Mouse (Mus musculus): ENCODE data around the gene 5430403G16Rik.
"Not testable (repeated sequence)": the region's sequence is repeated elsewhere in the genome, so short reads cannot be mapped to it uniquely, and the experiment has no call there.

The 5430403G16Rik gene

GRCm38 (mm10) chr5:109690537-109691201 is at the start of gene 5430403G16Rik:
Gene 5430403G16Rik, minus strand, starts transcription at chr5:109691041.
- ATAC-seq (ENCODE audit: insufficient number of reproducible peaks, low FRiP score, low TSS enrichment), result peak; percentile 99

GRCm38 (mm10) chr5:109717341-109717740 is 26.5 kb upstream of the 5430403G16Rik start:
- ATAC-seq (ENCODE audit: insufficient number of reproducible peaks, low FRiP score, low TSS enrichment), result not testable (repeated sequence)

- not testable (repeated sequence) for ATAC-seq (ENCODE audit: insufficient number of reproducible peaks, low FRiP score, low TSS enrichment)
These were observed 544 bp upstream of the 5430403G16Rik start for GRCm38 (mm10) chr5:109691205-109691965.

DNA sequence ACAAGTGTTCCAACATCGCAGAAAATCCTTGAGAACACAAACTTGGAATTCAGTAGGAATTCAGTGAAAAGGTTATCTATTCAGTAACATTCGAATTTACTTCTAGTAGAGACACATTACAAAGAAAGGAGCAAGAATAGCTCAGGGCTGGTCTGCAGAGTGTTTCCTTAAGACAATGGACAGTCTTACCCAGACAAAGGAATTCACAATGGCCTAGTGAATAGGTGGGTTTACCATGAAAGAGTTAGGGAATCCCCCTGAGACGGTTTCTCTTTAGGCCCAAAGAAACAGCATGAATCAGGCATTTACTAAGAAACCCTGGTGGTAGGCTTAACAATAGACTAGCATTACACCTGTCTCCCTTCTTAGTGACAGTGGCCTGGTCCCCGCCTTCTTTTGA is 7.9 kb downstream of the 5430403G16Rik start:
- no peak for ATAC-seq (ENCODE audit: insufficient number of reproducible peaks, low FRiP score, low TSS enrichment)
